Mouse (Mus musculus) brain, embryonic 14.5 days (tissue): Measurements from ENCODE around the gene Pm20d1.

Source experiments
- CTCF ChIP-seq: fragments of 200-500 bp; IDR thresholded peaks from 2 replicates; pipeline ENCODE4 v1.5.1; 2012; ENCODE audit warnings: inconsistent platforms, mild to moderate bottlenecking, moderate library complexity, borderline replicate concordance; ENCODE audit not compliant: insufficient read depth, insufficient read length; ENCODE audit errors: extremely low read depth
- POLR2A ChIP-seq: fragments of 200-500 bp; IDR thresholded peaks from 2 replicates; pipeline ENCODE4 v1.6.1; 2012; ENCODE audit warnings: mild to moderate bottlenecking, inconsistent platforms, borderline replicate concordance; ENCODE audit not compliant: poor library complexity, insufficient read depth, insufficient read length, severe bottlenecking; ENCODE audit errors: extremely low read depth

DNA sequence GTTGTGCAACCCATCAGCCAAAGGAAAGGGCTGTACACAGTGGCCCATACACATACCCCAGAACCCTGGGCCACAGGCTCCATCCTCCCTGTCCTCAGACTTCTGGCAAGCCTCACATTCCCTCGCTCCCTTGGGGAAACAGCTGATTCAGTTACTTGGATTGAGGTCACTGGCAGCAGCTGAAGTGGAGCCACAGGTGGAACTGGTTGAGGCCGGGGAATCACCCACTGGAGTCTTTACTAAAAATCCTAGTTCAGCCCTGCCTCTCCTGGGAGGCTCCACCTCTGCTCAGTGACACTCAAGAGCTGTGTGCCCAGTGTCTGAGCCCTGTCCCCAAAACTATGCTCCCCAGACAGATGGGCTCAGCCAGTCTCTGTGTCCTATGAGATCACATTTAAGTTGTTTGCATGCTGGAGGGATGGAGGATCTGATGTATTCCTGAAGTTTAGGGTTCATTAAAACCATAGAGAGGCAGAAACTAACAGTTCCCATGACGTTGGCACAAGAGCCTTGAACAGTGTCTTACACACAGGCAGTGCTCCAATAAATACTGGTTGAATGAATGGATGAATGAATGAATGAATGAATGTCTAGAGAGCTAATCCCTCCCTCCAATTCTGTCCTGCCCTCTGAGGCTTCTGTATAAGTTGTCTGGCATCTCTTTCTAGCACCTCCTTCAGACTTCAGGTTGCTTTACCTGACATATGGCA, 45.8 kb upstream of the Pm20d1 start:
- TF ChIP-seq CTCF (no peak), POLR2A (no peak)
